Mouse (Mus musculus) C2C12 (cell line): ENCODE data around the gene C1rb. TPM values are rescaled to one million over a fixed set of nuclear protein-coding genes. Genes with fewer than 3 reads are reported as not detected.

Experiments
- H3K27me3 ChIP-seq: one replicate; pipeline ENCODE4 v1.6.1; 2011; ENCODE audit not compliant: control insufficient read depth, insufficient read depth, insufficient read length
- H3K36me3 ChIP-seq: one replicate; pipeline ENCODE4 v1.6.1; 2011; ENCODE audit not compliant: control insufficient read depth, insufficient read depth
- H3K4me3 ChIP-seq: one replicate; pipeline ENCODE4 v1.5.1; 2011; ENCODE audit warnings: mild to moderate bottlenecking, control low read depth; ENCODE audit not compliant: poor library complexity, insufficient read depth, severe bottlenecking
- H3K79me2 ChIP-seq: one replicate; pipeline ENCODE4 v1.6.1; 2011; ENCODE audit not compliant: control insufficient read depth, insufficient read depth
- H3K79me3 ChIP-seq: one replicate; pipeline ENCODE4 v1.6.1; 2011; ENCODE audit warnings: low read depth, control low read depth
- H3ac ChIP-seq: one replicate; pipeline ENCODE3; 2011; ENCODE audit warnings: low read depth; ENCODE audit not compliant: control insufficient read depth, insufficient read length
- CEBPB ChIP-seq: IDR thresholded peaks from one replicate; pipeline ENCODE4 v1.6.1; 2011; ENCODE audit warnings: low read depth, mild to moderate bottlenecking, control low read depth, moderate library complexity
- CTCF ChIP-seq: IDR thresholded peaks from one replicate; pipeline ENCODE4 v1.5.1; 2011; ENCODE audit not compliant: control insufficient read depth, insufficient read depth, insufficient read length
- FOSL1 ChIP-seq: IDR thresholded peaks from one replicate; pipeline ENCODE4 v1.8.0; 2011; ENCODE audit warnings: mild to moderate bottlenecking, low read length; ENCODE audit not compliant: poor library complexity, insufficient read depth, severe bottlenecking
- MAX ChIP-seq: IDR thresholded peaks from one replicate; pipeline ENCODE4 v1.6.1; 2011; ENCODE audit warnings: mild to moderate bottlenecking, control low read depth
- MYOD1 ChIP-seq: IDR thresholded peaks from one replicate; pipeline ENCODE4 v1.6.1; 2011; ENCODE audit warnings: low read depth; ENCODE audit not compliant: control insufficient read depth, insufficient read length
- MYOG ChIP-seq: IDR thresholded peaks from one replicate; pipeline ENCODE4 v1.6.1; 2011; ENCODE audit not compliant: control insufficient read depth, insufficient read length; ENCODE audit errors: extremely low read depth
- USF1 ChIP-seq: IDR thresholded peaks from one replicate; pipeline ENCODE4 v1.6.1; 2011; ENCODE audit warnings: low read depth, mild to moderate bottlenecking, control low read depth, moderate library complexity
- polyA plus RNA-seq: library from polyadenylated mRNA; unstranded; fragments of >200 nt; fragmentation: generic; extraction: Trizol; gene quantifications from one replicate; pipeline ENCODE4 v1.2.1, GENCODE M21; 2012; ENCODE audit warnings: missing spikeins

The C1rb gene
- polyA plus RNA-seq, 1 experiment = not detected

DNA sequence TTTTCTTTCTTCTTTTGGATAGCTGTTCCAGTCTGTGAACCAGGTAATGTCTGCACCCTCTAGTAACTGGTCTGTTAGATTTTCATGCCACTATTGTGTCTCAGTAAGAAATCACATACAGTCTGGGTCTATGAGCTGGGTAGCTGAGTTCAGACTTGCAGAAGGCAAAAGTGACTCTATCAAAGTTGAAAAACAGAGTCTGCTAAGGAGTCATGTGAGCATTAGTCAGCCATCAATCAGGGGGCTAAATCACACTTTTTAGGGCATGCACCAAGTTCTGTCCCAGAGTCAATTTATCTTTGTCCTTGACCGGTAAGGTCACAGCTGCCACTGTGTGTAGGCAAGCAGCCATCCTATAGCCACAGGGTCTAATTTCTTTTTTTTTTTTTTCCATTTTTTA lies 12.1 kb downstream of the C1rb start:
- Histone ChIP-seq H3K79me3 (no peaks in the 10 kb centered on the region), H3K27me3 (no peaks in the 10 kb centered on the region), H3K4me3 (no peak overlapping the region), H3K79me2 (no peaks in the 10 kb centered on the region), H3ac (no peak overlapping the region), H3K36me3 (no peaks in the 10 kb centered on the region)
- no peak for TF ChIP-seq MYOG
- TF ChIP-seq USF1 = no peak
- TF ChIP-seq CEBPB = no peak
- TF ChIP-seq CTCF = no peak
- no peak for TF ChIP-seq MAX
- no peak for TF ChIP-seq MYOD1
- no peak for TF ChIP-seq FOSL1

DNA sequence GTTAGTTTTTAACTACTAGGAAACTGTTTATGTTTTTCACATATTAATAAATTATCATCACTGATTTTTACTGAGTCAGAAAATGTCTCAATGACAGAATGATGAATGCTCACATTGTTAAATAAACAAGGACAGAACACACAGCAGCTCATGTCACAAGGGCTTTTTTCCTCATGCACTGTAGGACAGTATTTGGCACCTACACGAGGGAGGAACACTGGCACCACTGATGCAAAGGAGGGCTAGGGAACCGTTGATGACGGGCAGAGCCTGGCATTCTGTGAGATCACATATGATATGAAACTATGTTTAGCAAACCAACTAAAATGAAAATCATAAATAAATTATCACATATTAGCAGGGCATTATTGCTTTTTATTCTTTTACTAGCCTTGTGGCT lies 14.8 kb downstream of the C1rb start:
- Histone ChIP-seq H3K79me3 (no peaks in the 10 kb centered on the region), H3ac (no peak overlapping the region), H3K79me2 (no peaks in the 10 kb centered on the region), H3K27me3 (no peaks in the 10 kb centered on the region), H3K4me3 (no peak overlapping the region), H3K36me3 (no peaks in the 10 kb centered on the region)
- TF ChIP-seq MYOG (no peak), USF1 (no peak), MAX (no peak), CEBPB (no peak), CTCF (no peak), MYOD1 (no peak), FOSL1 (no peak)

DNA sequence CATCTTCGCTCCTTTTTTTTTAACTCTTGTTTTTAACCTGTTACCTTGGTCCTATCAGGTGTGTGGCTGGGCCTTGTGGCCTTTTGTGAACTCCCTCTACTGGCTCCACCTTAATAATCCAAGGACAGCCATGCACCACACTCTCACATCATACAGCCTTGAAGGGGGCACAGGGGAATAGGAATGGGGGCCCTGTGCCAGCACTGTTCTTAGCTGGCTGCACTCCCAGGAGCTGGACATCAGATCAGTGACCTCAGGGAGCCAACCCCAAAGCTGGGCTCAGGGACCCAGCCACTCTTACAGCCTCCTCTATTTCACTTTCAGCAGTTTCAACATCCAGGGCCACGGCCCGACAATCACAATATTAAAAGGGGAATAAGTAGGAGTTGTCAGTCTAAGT lies 15.7 kb downstream of the C1rb start:
- TF ChIP-seq MYOG (no peak), CEBPB (no peak), USF1 (no peak)

DNA sequence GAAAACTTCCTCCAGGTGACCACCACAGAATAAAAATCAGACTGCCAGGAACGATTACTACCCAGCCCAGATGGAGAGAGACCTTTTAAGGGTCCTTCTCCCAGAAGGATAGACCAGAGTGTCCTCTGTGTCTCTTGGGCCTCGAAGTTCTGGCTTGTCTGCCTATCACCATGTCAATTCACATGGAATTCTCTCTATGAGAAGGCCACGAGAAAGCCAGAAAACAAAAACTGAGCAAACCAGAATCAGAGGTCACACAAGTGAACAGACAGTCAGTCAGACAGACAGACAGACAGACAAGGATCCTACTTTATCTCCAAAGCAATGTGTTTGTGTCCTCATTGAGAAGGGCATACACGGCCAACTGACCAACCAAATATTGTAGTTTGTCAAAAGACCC lies 16.2 kb downstream of the C1rb start:
- H3ac ChIP-seq = no peak overlapping the region
- TF ChIP-seq CTCF (no peak), MYOD1 (no peak), USF1 (no peak), CEBPB (no peak), MAX (no peak), MYOG (no peak), FOSL1 (no peak)
- H3K27me3 ChIP-seq = no peaks in the 10 kb centered on the region
- H3K36me3 ChIP-seq = no peaks in the 10 kb centered on the region
- no peaks in the 10 kb centered on the region for H3K79me3 ChIP-seq
- H3K79me2 ChIP-seq = no peaks in the 10 kb centered on the region
- no peak overlapping the region for H3K4me3 ChIP-seq

More for the DNA sequence above, 15.7 kb downstream of the C1rb start:
- Histone ChIP-seq H3K27me3 (no peaks in the 10 kb centered on the region), H3K36me3 (no peaks in the 10 kb centered on the region), H3K79me2 (no peaks in the 10 kb centered on the region), H3K4me3 (no peak overlapping the region), H3ac (no peak overlapping the region), H3K79me3 (no peaks in the 10 kb centered on the region)

DNA sequence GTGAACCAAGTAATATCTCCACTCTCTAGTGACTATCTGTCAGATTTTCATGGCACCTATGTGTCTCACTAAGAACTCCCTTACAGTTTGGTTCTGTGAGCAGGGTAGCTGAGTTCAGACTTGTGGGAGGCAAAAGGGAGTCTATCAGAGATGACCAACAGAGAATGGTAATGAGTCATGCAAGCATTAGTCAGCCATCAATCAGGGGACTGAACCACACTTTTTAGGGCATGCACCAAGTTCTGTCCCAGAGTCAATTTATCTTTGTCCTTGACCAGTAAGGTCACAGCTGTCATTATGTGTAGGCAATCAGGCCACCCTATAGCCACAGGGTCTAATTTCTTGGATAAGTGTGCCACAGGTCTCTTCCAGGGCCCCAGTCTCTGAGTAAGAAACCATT lies 18.7 kb downstream of the C1rb start:
- TF ChIP-seq MYOD1 (peak; percentile 37), FOSL1 (no peak)
- H3K27me3 ChIP-seq = no peaks in the 10 kb centered on the region
- no peak overlapping the region for H3K4me3 ChIP-seq
- no peaks in the 10 kb centered on the region for H3K79me2 ChIP-seq
- no peaks in the 10 kb centered on the region for H3K79me3 ChIP-seq
- no peak overlapping the region for H3ac ChIP-seq
- H3K36me3 ChIP-seq = no peaks in the 10 kb centered on the region

DNA sequence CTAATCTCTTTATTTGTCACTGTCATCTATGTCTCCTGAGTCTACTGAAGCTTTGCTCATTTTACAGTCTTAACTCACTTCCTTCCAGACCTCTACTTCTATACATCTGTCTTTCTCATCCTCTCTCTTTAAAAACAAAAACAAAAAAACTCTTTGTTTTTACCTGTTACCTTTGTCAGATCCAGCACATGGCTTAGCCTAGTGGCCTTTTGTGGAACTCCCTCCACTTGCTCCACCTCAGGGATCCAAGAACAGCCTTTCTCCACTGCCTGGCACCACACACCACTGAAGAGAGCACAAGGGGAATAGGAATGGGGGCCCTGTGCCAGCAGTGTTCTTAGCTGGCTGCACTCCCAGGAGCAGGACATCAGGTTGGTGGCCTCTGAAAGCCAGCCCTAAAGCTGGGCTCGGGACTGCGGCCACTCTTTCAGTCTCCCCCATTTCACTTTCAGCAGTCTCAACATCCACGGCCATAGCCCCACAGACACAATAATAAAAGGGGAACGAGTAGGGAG lies 22.1 kb downstream of the C1rb start:
- Histone ChIP-seq H3K79me3 (no peaks in the 10 kb centered on the region), H3K4me3 (no peak overlapping the region), H3K36me3 (no peaks in the 10 kb centered on the region), H3K27me3 (no peaks in the 10 kb centered on the region), H3ac (no peak overlapping the region), H3K79me2 (no peaks in the 10 kb centered on the region)
- TF ChIP-seq MYOG (no peak), MYOD1 (no peak), CTCF (no peak), FOSL1 (no peak), MAX (no peak), CEBPB (no peak), USF1 (no peak)
